Mouse (Mus musculus) urinary bladder, postnatal 4 days (tissue): ENCODE data around the gene Fem1a.

Experiments
- DNase-seq, 2 experiments: peaks; one replicate each; pipeline ENCODE4 v3.0.0; 2021 to 2022; ENCODE audit warnings: low spot score in 2 of 2

Fem1a gene

GRCm38 (mm10) chr17:56278340-56278739 lies 21.7 kb downstream of the Fem1a start:
- DNase-seq, result no peak

- no peak for DNase-seq
Measured at GRCm38 (mm10) chr17:56279481-56280155, 23.0 kb downstream of the Fem1a start.

GRCm38 (mm10) chr17:56281193-56281592 lies 24.6 kb downstream of the Fem1a start:
- DNase-seq, result no peak

GRCm38 (mm10) chr17:56282802-56283201 lies 26.2 kb downstream of the Fem1a start:
- DNase-seq, result no peak

- DNase-seq, result no peak
Measured at GRCm38 (mm10) chr17:56283316-56283715, 26.7 kb downstream of the Fem1a start.

- no peak for DNase-seq
Measured at GRCm38 (mm10) chr17:56285995-56286394, 29.4 kb downstream of the Fem1a start.

- DNase-seq, result no peak
Measured at GRCm38 (mm10) chr17:56287830-56288229, 31.2 kb downstream of the Fem1a start.

- no peak for DNase-seq
Measured at GRCm38 (mm10) chr17:56288866-56289265, 32.3 kb downstream of the Fem1a start.

GRCm38 (mm10) chr17:56289371-56290331 lies 33.0 kb downstream of the Fem1a start:
- peak; percentile 65 to 66 for DNase-seq

- peak; percentile 96 to 99 for DNase-seq
Measured at GRCm38 (mm10) chr17:56290388-56291170, 34.0 kb downstream of the Fem1a start.

- peak; percentile 91 to 94 for DNase-seq
Measured at GRCm38 (mm10) chr17:56291171-56291511, 34.5 kb downstream of the Fem1a start.

GRCm38 (mm10) chr17:56291826-56292475 lies 35.3 kb downstream of the Fem1a start:
- no peak for DNase-seq

GRCm38 (mm10) chr17:56292531-56293222 lies 36.1 kb downstream of the Fem1a start, which contains the start of gene Plin3:
Gene Plin3, minus strand, starts transcription at chr17:56292873.
- no peak for DNase-seq

GRCm38 (mm10) chr17:56293291-56293690 lies 36.7 kb downstream of the Fem1a start:
- no peak for DNase-seq

- no peak for DNase-seq
Measured at GRCm38 (mm10) chr17:56294241-56294640, 37.6 kb downstream of the Fem1a start.

GRCm38 (mm10) chr17:56296201-56296600 lies 39.6 kb downstream of the Fem1a start:
- DNase-seq, result no peak

- no peak for DNase-seq
Measured at GRCm38 (mm10) chr17:56298238-56298637, 41.6 kb downstream of the Fem1a start.

- DNase-seq, result no peak
Measured at GRCm38 (mm10) chr17:56300186-56300585, 43.6 kb downstream of the Fem1a start, which contains the start of gene Arrdc5. Gene Arrdc5, minus strand, starts transcription at chr17:56300286.

- peak; percentile 44 to 67 for DNase-seq
Measured at GRCm38 (mm10) chr17:56302363-56302996, 45.9 kb downstream of the Fem1a start.

- peak; percentile 85 to 90 for DNase-seq
Measured at GRCm38 (mm10) chr17:56303160-56303846, 46.7 kb downstream of the Fem1a start, which contains the start of gene Uhrf1. Gene Uhrf1, plus strand, starts transcription at chr17:56303321.
